Comparison of ENCODE assay signal across 9 mouse cellular contexts in the genomic region with DNA sequence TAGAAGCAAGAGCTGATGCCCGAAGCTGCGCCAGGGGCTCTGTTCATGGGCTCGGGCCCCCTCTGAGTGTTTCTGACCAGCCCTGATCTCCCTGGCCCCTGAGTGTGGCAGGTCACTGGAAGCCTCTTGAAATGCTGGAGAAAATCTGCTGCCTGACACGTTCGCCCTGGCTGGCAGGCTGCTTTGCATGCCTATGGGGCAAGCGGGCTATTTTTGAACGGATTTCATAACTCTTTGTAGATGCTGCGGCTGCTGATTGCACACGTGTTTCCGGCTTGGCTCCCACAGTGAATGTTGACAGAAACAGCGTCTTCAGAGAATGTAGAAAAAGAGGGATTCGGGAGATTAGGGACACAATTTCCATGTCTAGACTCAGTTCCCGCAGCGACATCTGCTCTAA.
DNase-seq lines count a peak whose midpoint lies in the region; ATAC-seq and TF ChIP-seq lines count a peak whose summit lies in the region.
"Had no signal": no experiment of that assay in that cellular context is flagged by ENCODE, and none has a peak within 500 bp of the region (broad histone marks: within the 10 kb centered on the region; RNA-seq: fewer than 3 reads in every experiment).

No protein-coding gene starts in this region.

- peak; percentile 55 for DNase-seq in left cerebral cortex, adult 11 months (ENCODE audit: low spot score)
- no peak for DNase-seq in left cerebral cortex, postnatal 4 days
- peak; percentile 28 for DNase-seq in adrenal gland, postnatal 25 days
- DNase-seq in gastrocnemius, adult 8-10 months (ENCODE audit: low spot score in 2 of 2): peak; percentile 36 to 73
- DNase-seq in kidney, adult 8-10 months: peak; percentile 16 to 23
- peak; percentile 66 for DNase-seq in liver, postnatal 0 days
- DNase-seq in right cerebral cortex, adult 2 months (ENCODE audit: low spot score in 2 of 2): peak; percentile 61 to 65
- DNase-seq in yolk sac, embryonic 10.5 days (ENCODE audit: low spot score): no peak

- H3K4me3 ChIP-seq in liver, postnatal 0 days (ENCODE audit: low read depth, low read length): peak overlapping the region; percentile 24
- H3K4me3 ChIP-seq: limb, embryonic 12.5 days had no signal

- peak overlapping the region; percentile 60 for H3K4me2 ChIP-seq in liver, postnatal 0 days (ENCODE audit: low read depth, low read length)
- H3K4me2 ChIP-seq: limb, embryonic 12.5 days had no signal

- intact Hi-C loops in left cerebral cortex, postnatal 4 days (cut with DNase I): no loop called here

- no peak for TF ChIP-seq CTCF in liver, postnatal 0 days (IDR thresholded peaks at IDR 0.05; ENCODE audit: low read depth)

- H3K27ac ChIP-seq in liver, postnatal 0 days (ENCODE audit: low read depth): peak overlapping the region; percentile 70
- H3K27ac ChIP-seq: limb, embryonic 12.5 days had no signal

- WGBS in liver, postnatal 0 days (ENCODE audit: insufficient replicate concordance): 45% methylated on average over 14 of the region's 14 CpGs

- no peaks in the 10 kb centered on the region for H3K27me3 ChIP-seq in liver, postnatal 0 days (ENCODE audit: insufficient read depth, low read length)
- H3K27me3 ChIP-seq: limb, embryonic 12.5 days had no signal

- no peaks in the 10 kb centered on the region for H3K36me3 ChIP-seq in liver, postnatal 0 days (replicated peaks; ENCODE audit: insufficient read depth, low read length)
- H3K36me3 ChIP-seq: limb, embryonic 12.5 days had no signal

- peak; percentile 76 for ATAC-seq in liver, postnatal 0 days

- TF ChIP-seq EP300 in liver, postnatal 0 days (IDR thresholded peaks at IDR 0.05; ENCODE audit: low read depth): no peak

- H3K4me1 ChIP-seq in liver, postnatal 0 days (ENCODE audit: insufficient read depth): peaks cover 7% of the 10 kb centered on the region

- no peak overlapping the region for H3K9ac ChIP-seq in liver, postnatal 0 days (replicated peaks)
- H3K9ac ChIP-seq: limb, embryonic 12.5 days had no signal

- H3K9me3 ChIP-seq in liver, postnatal 0 days (ENCODE audit: low read length): no peaks in the 10 kb centered on the region

Comparison
In these comparisons a context has a peak if more than half of its experiments do, and no peak if none do; other contexts are left out.
1. DNase-seq: peak in left cerebral cortex, adult 11 months (single experiment), adrenal gland, postnatal 25 days (single experiment), gastrocnemius, adult 8-10 months (2 of 2), kidney, adult 8-10 months (2 of 2), liver, postnatal 0 days (single experiment) and right cerebral cortex, adult 2 months (2 of 2); none in left cerebral cortex, postnatal 4 days (single experiment) and yolk sac, embryonic 10.5 days (single experiment).